Mouse (Mus musculus) hindbrain, embryonic 10.5 days (tissue): ENCODE measurements around the gene Tjap1. TPM values are rescaled to one million over a fixed set of nuclear protein-coding genes. Genes with fewer than 3 reads are reported as not detected.

Experiments
- DNase-seq: peaks from one replicate; pipeline ENCODE4 v3.0.0-alpha.2; 2017; ENCODE audit warnings: low spot score
- H3K27ac ChIP-seq: fragments of 300-500 bp; sonication (generic); 2 replicates; pipeline ENCODE4 v1.5.1; 2016; ENCODE audit warnings: mild to moderate bottlenecking, moderate library complexity
- H3K27me3 ChIP-seq: fragments of 300-500 bp; sonication (generic); 2 replicates; pipeline ENCODE4 v1.6.1; 2016; ENCODE audit warnings: mild to moderate bottlenecking; ENCODE audit not compliant: poor library complexity, insufficient read depth, severe bottlenecking
- H3K36me3 ChIP-seq: fragments of 300-500 bp; sonication (generic); 2 replicates; pipeline ENCODE4 v1.6.1; 2016; ENCODE audit warnings: mild to moderate bottlenecking, moderate library complexity
- H3K4me1 ChIP-seq: fragments of 300-500 bp; sonication (generic); replicated peaks from 2 replicates; pipeline ENCODE4 v1.6.1; 2016; ENCODE audit warnings: mild to moderate bottlenecking
- H3K4me3 ChIP-seq: fragments of 300-500 bp; sonication (generic); 2 replicates; pipeline ENCODE4 v1.5.1; 2016; ENCODE audit warnings: mild to moderate bottlenecking, moderate library complexity
- H3K9me3 ChIP-seq: fragments of 300-500 bp; sonication (generic); 2 replicates; pipeline ENCODE4 v1.6.1; 2016; ENCODE audit warnings: mild to moderate bottlenecking, moderate library complexity
- WGBS: fragments of 180-500 bp; shearing (Covaris S2); methylation state at CpG from one replicate; pipeline ENCODE4 v1.1.7; 2016; 5-methylcytosine and 5-hydroxymethylcytosine counted together
- polyA plus RNA-seq: library from polyadenylated mRNA; unstranded; fragments of >200 nt; fragmentation: Nextera tagmentation; extraction: Ambion mirVana; gene quantifications from 2 replicates; pipeline ENCODE4 v1.2.1, GENCODE M21; 2016

Tjap1 gene
- polyA plus RNA-seq, 1 experiment from 2014 or later, result 60.1 TPM

- H3K27ac ChIP-seq, result no peak overlapping the region
- peaks cover 40% of the 10 kb centered on the region for H3K4me1 ChIP-seq
- no peaks in the 10 kb centered on the region for H3K9me3 ChIP-seq
- H3K4me3 ChIP-seq, result no peak overlapping the region
- H3K36me3 ChIP-seq, result peaks cover 89% of the 10 kb centered on the region
- H3K27me3 ChIP-seq, result no peaks in the 10 kb centered on the region
- no peak for DNase-seq
- 91% methylated on average over 10 of the region's 10 CpGs for WGBS
These were observed 7.3 kb downstream of the Tjap1 start for GRCm38 (mm10) chr17:46275506-46275905.

GRCm38 (mm10) chr17:46275034-46275433, 7.8 kb downstream of the Tjap1 start:
- WGBS, result 80% methylated on average over 6 of the region's 6 CpGs
- no peak overlapping the region for H3K27ac ChIP-seq
- DNase-seq, result no peak
- H3K36me3 ChIP-seq, result peaks cover 89% of the 10 kb centered on the region
- H3K9me3 ChIP-seq, result no peaks in the 10 kb centered on the region
- peaks cover 40% of the 10 kb centered on the region for H3K4me1 ChIP-seq
- no peaks in the 10 kb centered on the region for H3K27me3 ChIP-seq
- no peak overlapping the region for H3K4me3 ChIP-seq

DNA sequence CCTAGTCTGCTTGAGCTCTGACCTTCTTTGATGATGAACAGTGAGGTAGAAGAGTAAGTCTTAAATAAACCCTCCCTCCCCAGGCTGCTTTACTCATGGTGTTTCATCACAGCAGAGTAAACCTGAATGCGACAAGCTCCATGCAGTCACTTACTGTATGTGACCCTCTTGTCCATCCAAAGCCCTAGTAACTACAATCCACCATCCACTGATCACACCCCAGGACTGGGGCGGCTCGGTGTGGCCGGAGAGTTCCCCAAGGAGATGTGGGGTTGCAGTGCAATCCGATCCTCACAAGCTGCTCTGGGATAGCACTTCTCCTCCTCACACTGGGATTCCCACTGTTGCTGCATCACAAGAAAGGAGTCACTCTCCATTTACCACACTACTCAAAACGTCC, 8.4 kb downstream of the Tjap1 start:
- Histone ChIP-seq H3K27me3 (no peaks in the 10 kb centered on the region), H3K4me1 (peaks cover 40% of the 10 kb centered on the region), H3K36me3 (peaks cover 89% of the 10 kb centered on the region), H3K27ac (no peak overlapping the region), H3K4me3 (no peak overlapping the region), H3K9me3 (no peaks in the 10 kb centered on the region)
- no peak for DNase-seq
- WGBS, result 56% methylated on average over 6 of the region's 6 CpGs

- WGBS, result 59% methylated on average over 1 of the region's 1 CpGs
- no peak for DNase-seq
- peaks cover 40% of the 10 kb centered on the region for H3K4me1 ChIP-seq
- peaks cover 88% of the 10 kb centered on the region for H3K36me3 ChIP-seq
- no peak overlapping the region for H3K4me3 ChIP-seq
- no peaks in the 10 kb centered on the region for H3K9me3 ChIP-seq
- no peaks in the 10 kb centered on the region for H3K27me3 ChIP-seq
- no peak overlapping the region for H3K27ac ChIP-seq
These were observed 9.0 kb downstream of the Tjap1 start for GRCm38 (mm10) chr17:46273803-46274236.

GRCm38 (mm10) chr17:46272675-46273074, 10.2 kb downstream of the Tjap1 start:
- Histone ChIP-seq H3K27ac (no peak overlapping the region), H3K4me1 (peaks cover 33% of the 10 kb centered on the region), H3K27me3 (no peaks in the 10 kb centered on the region), H3K4me3 (no peak overlapping the region), H3K9me3 (no peaks in the 10 kb centered on the region), H3K36me3 (peaks cover 87% of the 10 kb centered on the region)
- no peak for DNase-seq
- 91% methylated on average over 5 of the region's 5 CpGs for WGBS

DNA sequence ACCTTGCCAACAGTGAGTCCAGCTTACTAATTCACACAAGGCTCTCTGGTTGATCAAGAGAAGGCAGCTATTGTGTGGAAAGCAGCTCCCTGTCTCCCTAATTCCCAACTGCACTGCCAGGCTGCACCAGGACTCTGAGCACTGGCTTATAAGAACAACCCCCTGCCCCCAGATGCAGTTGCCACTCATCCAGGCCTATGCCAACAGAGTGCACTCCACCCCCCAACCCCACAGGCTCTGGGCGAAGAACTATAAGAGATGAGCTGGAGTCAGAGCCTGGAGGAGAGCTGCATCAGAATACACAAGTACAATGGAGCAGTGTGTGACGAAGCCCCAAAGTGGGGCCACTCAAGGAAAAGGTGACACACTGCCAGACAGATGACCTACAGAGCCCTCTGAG, 10.8 kb downstream of the Tjap1 start:
- no peak overlapping the region for H3K4me3 ChIP-seq
- 87% methylated on average over 2 of the region's 2 CpGs for WGBS
- no peaks in the 10 kb centered on the region for H3K27me3 ChIP-seq
- H3K36me3 ChIP-seq, result peaks cover 88% of the 10 kb centered on the region
- no peak for DNase-seq
- H3K4me1 ChIP-seq, result peaks cover 30% of the 10 kb centered on the region
- no peaks in the 10 kb centered on the region for H3K9me3 ChIP-seq
- H3K27ac ChIP-seq, result no peak overlapping the region

- H3K4me3 ChIP-seq, result no peak overlapping the region
- no peaks in the 10 kb centered on the region for H3K27me3 ChIP-seq
- H3K9me3 ChIP-seq, result no peaks in the 10 kb centered on the region
- H3K4me1 ChIP-seq, result peaks cover 39% of the 10 kb centered on the region
- H3K36me3 ChIP-seq, result peaks cover 95% of the 10 kb centered on the region
- 90% methylated on average over 19 of the region's 19 CpGs for WGBS
- no peak for DNase-seq
- H3K27ac ChIP-seq, result 0 out of 2 replicates have a peak overlapping the region, but pooled peaks have one; percentile 3
These were observed 12.9 kb downstream of the Tjap1 start for GRCm38 (mm10) chr17:46269771-46270534.

- H3K27me3 ChIP-seq, result no peaks in the 10 kb centered on the region
- H3K36me3 ChIP-seq, result peaks cover 98% of the 10 kb centered on the region
- WGBS, result 77% methylated on average over 10 of the region's 10 CpGs
- DNase-seq, result no peak
- H3K9me3 ChIP-seq, result no peaks in the 10 kb centered on the region
- no peak overlapping the region for H3K27ac ChIP-seq
- peaks cover 23% of the 10 kb centered on the region for H3K4me1 ChIP-seq
- no peak overlapping the region for H3K4me3 ChIP-seq
These were observed 14.7 kb downstream of the Tjap1 start for GRCm38 (mm10) chr17:46268026-46268720.

- no peak overlapping the region for H3K4me3 ChIP-seq
- H3K27ac ChIP-seq, result no peak overlapping the region
- H3K36me3 ChIP-seq, result peaks cover 98% of the 10 kb centered on the region
- H3K27me3 ChIP-seq, result no peaks in the 10 kb centered on the region
- WGBS, result 89% methylated on average over 7 of the region's 7 CpGs
- DNase-seq, result no peak
- no peaks in the 10 kb centered on the region for H3K9me3 ChIP-seq
- peaks cover 23% of the 10 kb centered on the region for H3K4me1 ChIP-seq
These were observed 15.3 kb downstream of the Tjap1 start for GRCm38 (mm10) chr17:46267511-46267910.

GRCm38 (mm10) chr17:46266986-46267385, 15.8 kb downstream of the Tjap1 start:
- no peak for DNase-seq
- Histone ChIP-seq H3K9me3 (no peaks in the 10 kb centered on the region), H3K36me3 (peaks cover 99% of the 10 kb centered on the region), H3K27ac (no peak overlapping the region), H3K4me1 (peaks cover 20% of the 10 kb centered on the region), H3K27me3 (no peaks in the 10 kb centered on the region), H3K4me3 (no peak overlapping the region)
- WGBS, result 75% methylated on average over 6 of the region's 6 CpGs

GRCm38 (mm10) chr17:46265918-46266618, 16.8 kb downstream of the Tjap1 start:
- Histone ChIP-seq H3K4me1 (peaks cover 16% of the 10 kb centered on the region), H3K36me3 (peaks cover 99% of the 10 kb centered on the region), H3K27me3 (no peaks in the 10 kb centered on the region), H3K9me3 (no peaks in the 10 kb centered on the region), H3K27ac (no peak overlapping the region), H3K4me3 (no peak overlapping the region)
- 29% methylated on average over 14 of the region's 14 CpGs for WGBS
- DNase-seq, result peak; percentile 82

DNA sequence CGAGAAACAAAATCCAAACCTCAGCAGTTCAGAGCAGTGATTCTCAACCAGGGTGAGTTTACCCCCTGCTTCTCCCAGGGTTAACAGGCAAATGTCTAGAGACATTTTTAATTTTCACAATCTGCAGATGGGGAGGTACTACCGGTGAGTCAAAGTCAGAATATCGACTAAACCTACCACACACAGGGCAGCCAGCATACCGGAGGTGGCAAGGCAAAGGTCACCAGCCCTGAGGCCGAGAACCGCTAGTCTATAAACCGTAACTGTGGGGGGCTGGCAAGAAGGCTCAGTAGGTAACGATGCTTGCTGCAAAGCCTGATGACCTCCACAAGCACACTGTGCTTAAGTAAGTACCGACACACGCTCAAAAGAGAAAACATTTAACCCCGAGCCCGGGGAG, 17.3 kb downstream of the Tjap1 start:
- DNase-seq, result no peak

More for the DNA sequence above, 17.3 kb downstream of the Tjap1 start:
- H3K27ac ChIP-seq, result no peak overlapping the region
- WGBS, result 83% methylated on average over 12 of the region's 12 CpGs
- no peaks in the 10 kb centered on the region for H3K9me3 ChIP-seq
- peaks cover 99% of the 10 kb centered on the region for H3K36me3 ChIP-seq
- H3K27me3 ChIP-seq, result no peaks in the 10 kb centered on the region
- no peak overlapping the region for H3K4me3 ChIP-seq
- H3K4me1 ChIP-seq, result peaks cover 16% of the 10 kb centered on the region
